In genomic region chr13:40651056-40651455, GRCm38 (mm10) we compare ENCODE assay signal across 9 mouse cellular contexts.
DNase-seq lines count a peak whose midpoint lies in the region; ATAC-seq and TF ChIP-seq lines count a peak whose summit lies in the region.
"Had no signal": no experiment of that assay in that cellular context is flagged by ENCODE, and none has a peak within 500 bp of the region (broad histone marks: within the 10 kb centered on the region; RNA-seq: fewer than 3 reads in every experiment).

No protein-coding gene starts in this region.

- 75% methylated on average over 16 of the region's 16 CpGs for WGBS in liver, postnatal 0 days (ENCODE audit: insufficient replicate concordance)
- WGBS in embryonic facial prominence, embryonic 14.5 days = 26% methylated on average over 16 of the region's 16 CpGs

- no peak overlapping the region for H3K4me2 ChIP-seq in liver, postnatal 0 days (ENCODE audit: low read depth, low read length)
- H3K4me2 ChIP-seq in embryonic facial prominence, embryonic 14.5 days (ENCODE audit: low read depth, low read length) = peak overlapping the region; percentile 37

- no peak overlapping the region for H3K9ac ChIP-seq in liver, postnatal 0 days (replicated peaks)
- H3K9ac ChIP-seq in embryonic facial prominence, embryonic 14.5 days (ENCODE audit: low read depth, low read length) = peak overlapping the region; percentile 15; the same call in 1 of the 2 replicates

- H3K4me1 ChIP-seq in liver, postnatal 0 days (ENCODE audit: insufficient read depth) = no peaks in the 10 kb centered on the region
- H3K4me1 ChIP-seq in embryonic facial prominence, embryonic 14.5 days (ENCODE audit: control insufficient read depth, insufficient read depth, low read length) = no peaks in the 10 kb centered on the region

- no peak overlapping the region for H3K27ac ChIP-seq in liver, postnatal 0 days (ENCODE audit: low read depth)
- no peak overlapping the region for H3K27ac ChIP-seq in embryonic facial prominence, embryonic 14.5 days (replicated peaks; ENCODE audit: low read depth, low read length)
- H3K27ac ChIP-seq in layer of hippocampus, adult 2 months = peak overlapping the region; percentile 80

- peak; percentile 29 for DNase-seq in liver
- no peak for DNase-seq in liver, postnatal 0 days
- DNase-seq in embryonic facial prominence, embryonic 14.5 days (ENCODE audit: low spot score) = peak; percentile 80
- peak; percentile 37 to 50 for DNase-seq in heart, postnatal 14 days
- peak; percentile 86 to 90 for DNase-seq in layer of hippocampus, adult 2 months (ENCODE audit: low spot score in 2 of 2)
- DNase-seq in lung, postnatal 14 days = peak; percentile 56
- peak; percentile 75 for DNase-seq in right cerebral cortex, postnatal 25 days
- no peak for DNase-seq in spleen, postnatal 36 days (ENCODE audit: low spot score in 2 of 2)

- H3K9me3 ChIP-seq in liver, postnatal 0 days (ENCODE audit: low read length) = no peaks in the 10 kb centered on the region
- no peaks in the 10 kb centered on the region for H3K9me3 ChIP-seq in embryonic facial prominence, embryonic 14.5 days (ENCODE audit: control insufficient read depth, low read length)

- no peak for TF ChIP-seq CTCF in liver, postnatal 0 days (IDR thresholded peaks at IDR 0.05; ENCODE audit: low read depth)
- peak; percentile 79 for TF ChIP-seq CTCF in layer of hippocampus, adult 2 months (conservative IDR thresholded peaks at IDR 0.05)

- no peak overlapping the region for H3K4me3 ChIP-seq in liver, postnatal 0 days (ENCODE audit: low read depth, low read length)
- H3K4me3 ChIP-seq in embryonic facial prominence, embryonic 14.5 days (ENCODE audit: low read depth, low read length) = peak overlapping the region; percentile 12; the same call in 1 of the 2 replicates
- peak overlapping the region; percentile 41 for H3K4me3 ChIP-seq in layer of hippocampus, adult 2 months

- no peak for TF ChIP-seq EP300 in liver, postnatal 0 days (IDR thresholded peaks at IDR 0.05; ENCODE audit: low read depth)

- intact Hi-C loops in heart, postnatal 14 days (cut with DNase I) = no loop called here

- no peak for ATAC-seq in liver, postnatal 0 days
- peak; percentile 50; the same call in 1 of the 2 replicates for ATAC-seq in embryonic facial prominence, embryonic 14.5 days (ENCODE audit: low read depth)

- H3K36me3 ChIP-seq in liver, postnatal 0 days (replicated peaks; ENCODE audit: insufficient read depth, low read length) = no peaks in the 10 kb centered on the region
- no peaks in the 10 kb centered on the region for H3K36me3 ChIP-seq in embryonic facial prominence, embryonic 14.5 days (ENCODE audit: control insufficient read depth, insufficient read depth, low read length)

- no peaks in the 10 kb centered on the region for H3K27me3 ChIP-seq in liver, postnatal 0 days (ENCODE audit: insufficient read depth, low read length)
- H3K27me3 ChIP-seq in embryonic facial prominence, embryonic 14.5 days (replicated peaks; ENCODE audit: control insufficient read depth, insufficient read depth, low read length) = no peaks in the 10 kb centered on the region
- H3K27me3 ChIP-seq: CH12.LX had no signal

Comparison
In these comparisons a context has a peak if more than half of its experiments do, and no peak if none do; other contexts are left out.
1. DNase-seq: peak in liver (single experiment), embryonic facial prominence, embryonic 14.5 days (single experiment), heart, postnatal 14 days (2 of 2), layer of hippocampus, adult 2 months (2 of 2), lung, postnatal 14 days (single experiment) and right cerebral cortex, postnatal 25 days (single experiment); none in liver, postnatal 0 days (single experiment) and spleen, postnatal 36 days (0 of 2).